Mouse (Mus musculus) mature B cell (primary cell): Measurements from ENCODE around the gene Pak7.

ENCODE experiments used
- in situ Hi-C: fragments of 300-500 bp; cut with MboI; formaldehyde crosslinking; loops from 2 replicates; pipeline ENCODE4 v1.14.3; 2019

Gene Pak7

GRCm38 (mm10) chr2:136048464-136048863 is 339.3 kb downstream of the Pak7 start:
- in situ Hi-C loops: no loop called here
